Comparison of ENCODE assay signal across 8 mouse cellular contexts in genomic region chr4:94829924-94830386, GRCm38 (mm10).
DNase-seq lines count a peak whose midpoint lies in the region; ATAC-seq and TF ChIP-seq lines count a peak whose summit lies in the region.
"Had no signal": no experiment of that assay in that cellular context is flagged by ENCODE, and none has a peak within 500 bp of the region (broad histone marks: within the 10 kb centered on the region; RNA-seq: fewer than 3 reads in every experiment).

No protein-coding gene starts in this region.

- H3K27ac ChIP-seq in liver, postnatal 0 days (ENCODE audit: low read depth): no peak overlapping the region
- H3K27ac ChIP-seq: neural tube, embryonic 13.5 days had no signal

- H3K4me2 ChIP-seq in liver, postnatal 0 days (ENCODE audit: low read depth, low read length): no peak overlapping the region
- H3K4me2 ChIP-seq: neural tube, embryonic 13.5 days had no signal

- WGBS in liver, postnatal 0 days (ENCODE audit: insufficient replicate concordance): 54% methylated on average over 6 of the region's 6 CpGs

- H3K36me3 ChIP-seq in liver, postnatal 0 days (replicated peaks; ENCODE audit: insufficient read depth, low read length): no peaks in the 10 kb centered on the region
- H3K36me3 ChIP-seq: neural tube, embryonic 13.5 days had no signal

- no peak overlapping the region for H3K9ac ChIP-seq in liver, postnatal 0 days (replicated peaks)
- H3K9ac ChIP-seq: neural tube, embryonic 13.5 days had no signal

- no peak for TF ChIP-seq EP300 in liver, postnatal 0 days (IDR thresholded peaks at IDR 0.05; ENCODE audit: low read depth)

- H3K9me3 ChIP-seq in liver, postnatal 0 days (ENCODE audit: low read length): no peaks in the 10 kb centered on the region
- H3K9me3 ChIP-seq: neural tube, embryonic 13.5 days had no signal

- no peaks in the 10 kb centered on the region for H3K27me3 ChIP-seq in liver, postnatal 0 days (ENCODE audit: insufficient read depth, low read length)
- H3K27me3 ChIP-seq: neural tube, embryonic 13.5 days had no signal

- TF ChIP-seq CTCF in liver, postnatal 0 days (IDR thresholded peaks at IDR 0.05; ENCODE audit: low read depth): no peak

- no peaks in the 10 kb centered on the region for H3K4me1 ChIP-seq in liver, postnatal 0 days (ENCODE audit: insufficient read depth)
- H3K4me1 ChIP-seq: neural tube, embryonic 13.5 days had no signal

- DNase-seq in adrenal gland, postnatal 10 days: peak; percentile 30
- peak; percentile 43 to 82 for DNase-seq in heart, adult 18-20 months
- DNase-seq in kidney, adult 8-10 months: peak; percentile 41 to 66
- peak; percentile 21 for DNase-seq in liver, postnatal 0 days
- no peak for DNase-seq in right cerebral cortex, adult 2 months (ENCODE audit: low spot score in 2 of 2)
- no peak for DNase-seq in frontal cortex, postnatal 25 days (ENCODE audit: low spot score in 2 of 2)
- DNase-seq in left cerebral cortex, postnatal 4 days: no peak

- intact Hi-C loops in left cerebral cortex, postnatal 4 days (cut with DNase I): no loop called here

- ATAC-seq in liver, postnatal 0 days: 0 out of 2 replicates have a peak, but pooled peaks have one; percentile 33

- no peak overlapping the region for H3K4me3 ChIP-seq in liver, postnatal 0 days (ENCODE audit: low read depth, low read length)
- H3K4me3 ChIP-seq: neural tube, embryonic 13.5 days had no signal

Comparison
In these comparisons a context has a peak if more than half of its experiments do, and no peak if none do; other contexts are left out.
1. DNase-seq: peak in adrenal gland, postnatal 10 days (single experiment), heart, adult 18-20 months (2 of 2), kidney, adult 8-10 months (2 of 2) and liver, postnatal 0 days (single experiment); none in right cerebral cortex, adult 2 months (0 of 2), frontal cortex, postnatal 25 days (0 of 2) and left cerebral cortex, postnatal 4 days (single experiment).